Mouse (Mus musculus): ENCODE measurements around the gene Amotl1.

DNA sequence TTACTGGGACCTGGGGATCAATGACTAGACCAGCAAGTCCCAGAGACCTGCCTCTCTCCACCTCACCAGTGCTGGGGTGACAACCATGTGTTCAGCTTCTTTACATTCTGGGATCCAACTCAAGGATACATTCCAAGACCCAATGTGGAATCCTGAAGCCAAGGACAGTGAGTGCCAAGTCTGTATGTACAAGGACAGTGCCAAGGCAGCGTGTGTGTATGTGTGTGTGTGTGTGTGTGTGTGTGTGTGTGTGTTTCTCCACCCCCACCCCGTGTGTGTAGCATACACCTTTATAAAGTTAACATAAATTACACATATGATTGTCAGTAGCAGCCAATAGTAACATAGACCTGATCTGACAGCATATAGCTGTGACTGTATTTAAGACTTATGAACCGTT is 49.0 kb downstream of the Amotl1 start:
- TF ChIP-seq GATA1 (IDR thresholded peaks at IDR 0.05; ENCODE audit: borderline replicate concordance, low read length) (no peak), FLI1 (IDR thresholded peaks at IDR 0.05; ENCODE audit: low read length) (no peak)
